Mouse (Mus musculus): ENCODE data around the gene Gm9040.
"Not testable (repeated sequence)": the region's sequence is repeated elsewhere in the genome, so short reads cannot be mapped to it uniquely, and the experiment has no call there.

DNA sequence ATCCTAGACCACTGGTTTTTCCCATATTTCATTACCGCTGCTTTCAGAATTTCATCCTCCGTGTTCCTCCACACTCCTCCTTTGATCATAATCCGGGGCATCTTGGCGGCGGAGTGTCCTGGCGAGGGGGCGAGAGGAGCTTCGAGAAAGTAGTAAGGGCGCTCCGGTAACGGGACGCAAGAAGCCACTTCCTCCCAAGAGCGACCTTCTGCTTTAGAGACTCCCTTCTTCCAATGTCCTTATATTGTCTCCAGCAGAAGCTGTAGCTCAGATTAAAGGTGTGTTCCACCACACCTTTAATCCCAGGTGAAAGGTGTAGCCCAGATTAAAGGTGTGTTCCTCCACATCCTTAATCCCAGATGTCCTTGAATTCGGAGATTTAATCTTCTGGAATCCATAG lies 11.0 kb upstream of the Gm9040 start, which contains the start of gene Gm9045:
- not testable (repeated sequence) for TF ChIP-seq POLR2A (IDR thresholded peaks at IDR 0.05; ENCODE audit: low read depth, low read length); CTCF (IDR thresholded peaks at IDR 0.05; ENCODE audit: borderline replicate concordance, insufficient read depth, low read length)

All from embryonic fibroblast, embryonic 13.5 days (primary cell).